Mouse (Mus musculus) heart, adult 18-20 months (tissue): ENCODE results near the gene Slc26a11. TPM values are rescaled to one million over a fixed set of nuclear protein-coding genes. Genes with fewer than 3 reads are reported as not detected.

ENCODE experiments used
- DNase-seq, 2 experiments: peaks; one replicate each; pipeline ENCODE4 v3.0.0; 2021 to 2022; ENCODE audit warnings: mixed read lengths in 1 of 2
- microRNA-seq, 2 experiments: library from miRNA; unstranded; fragments of <30 nt; microRNA quantifications; one replicate each; pipeline ENCODE4 v1.2.0; 2022
- total RNA-seq, 2 experiments: library from RNA; stranded (reverse); gene quantifications; 2 replicates each; pipeline ENCODE4 v1.2.3; 2021

The Slc26a11 gene
- total RNA-seq, 2 experiments from 2014 or later = 3.1 TPM

GRCm38 (mm10) chr11:119402501-119403160 is 47.3 kb downstream of the Slc26a11 start:
- DNase-seq = peak; percentile 12 to 15

- DNase-seq = peak; percentile 24 to 47
Observed at GRCm38 (mm10) chr11:119404627-119405026, 49.3 kb downstream of the Slc26a11 start.

DNA sequence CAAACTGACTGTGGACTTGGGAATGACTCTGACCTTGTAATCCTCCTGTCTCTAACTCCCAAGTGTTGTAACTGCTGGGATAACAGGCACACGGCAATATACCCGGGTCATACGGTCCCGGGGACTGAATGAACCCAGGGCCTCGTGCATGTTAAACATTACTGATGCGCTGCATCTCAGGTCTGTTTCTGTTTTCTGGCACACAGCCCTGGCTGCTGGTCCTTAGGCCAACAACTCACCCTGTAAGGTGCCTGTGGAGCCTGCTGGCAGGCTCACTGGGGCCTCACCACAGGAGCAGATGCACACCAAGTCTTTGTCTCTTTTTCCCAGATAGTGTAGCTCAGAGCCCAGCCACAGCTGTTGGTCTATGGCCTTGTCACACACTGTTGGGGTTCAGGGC is 52.0 kb downstream of the Slc26a11 start:
- no peak for DNase-seq

GRCm38 (mm10) chr11:119407977-119408376 is 52.6 kb downstream of the Slc26a11 start:
- DNase-seq = no peak

- DNase-seq = no peak
Observed at GRCm38 (mm10) chr11:119419327-119420118, 64.2 kb downstream of the Slc26a11 start.

GRCm38 (mm10) chr11:119420426-119420825 is 65.1 kb downstream of the Slc26a11 start:
- DNase-seq = no peak

DNA sequence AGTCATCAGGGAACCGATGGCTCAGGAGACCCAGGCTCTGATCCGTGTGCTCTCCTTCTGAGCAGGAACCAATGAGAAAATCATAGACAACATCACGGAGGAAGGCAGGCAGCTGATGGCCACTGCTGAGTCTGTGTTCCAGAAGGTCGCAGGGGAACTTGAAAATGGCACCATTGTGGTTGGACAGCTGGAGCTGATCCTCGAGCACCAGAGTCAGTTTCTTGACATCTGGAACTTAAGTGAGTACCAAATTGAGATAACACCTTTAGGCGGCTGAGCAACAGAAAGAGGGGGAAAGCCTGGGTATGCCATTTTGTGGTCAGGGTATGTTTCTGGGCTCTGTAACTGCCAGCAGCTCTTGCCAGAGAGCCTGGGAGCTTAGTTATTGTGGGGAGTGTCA is 72.1 kb downstream of the Slc26a11 start:
- no peak for DNase-seq

DNA sequence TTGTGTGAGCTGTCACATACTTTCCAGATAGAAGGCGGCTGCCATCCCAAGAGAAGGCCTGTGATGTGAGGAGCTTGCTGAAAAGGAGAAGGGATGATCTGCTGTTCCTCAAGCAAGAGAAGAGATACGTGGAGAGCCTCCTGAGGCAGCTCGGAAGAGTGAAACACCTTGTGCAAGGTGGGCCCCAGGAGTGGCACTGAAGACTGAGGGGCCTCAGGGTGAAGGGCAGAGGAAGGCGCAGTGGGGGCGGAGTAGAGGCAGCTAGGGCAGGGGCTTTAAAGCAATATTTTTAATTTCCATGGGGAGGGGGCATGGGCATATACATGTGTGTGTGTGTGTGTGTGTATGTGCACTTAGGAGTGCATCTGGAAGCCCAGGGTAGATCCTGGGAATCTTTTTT is 72.6 kb downstream of the Slc26a11 start:
- no peak for DNase-seq

- DNase-seq = peak; percentile 49 to 60
Observed at GRCm38 (mm10) chr11:119428649-119429136, 73.3 kb downstream of the Slc26a11 start.

Small RNAs within 50 kb of the gene (microRNA-seq; reads per million reads assigned to microRNA genes)
- gene Mir1932 = 0 to 0.27 reads per million in 2 experiments

Other genes with a start within 250 kb of the Slc26a11 start
- gene Tbc1d16, start 127.1 kb upstream of the Slc26a11 start, total RNA-seq = 10 to 100 TPM; 54.9 to 56.9 TPM
- under 1 TPM; 0.17 to 0.21 TPM for gene Ccdc40, start 127.0 kb upstream of the Slc26a11 start, total RNA-seq
- 100 to 1,000 TPM in 1 of 2 experiments, 10 to 100 TPM in 1; 91.3 to 110 TPM for gene Gaa, start 87.7 kb upstream of the Slc26a11 start, total RNA-seq
- gene Eif4a3, start 55.5 kb upstream of the Slc26a11 start, total RNA-seq = 10 to 100 TPM; 62.5 to 71.7 TPM
- not detected for gene Card14, start 47.8 kb upstream of the Slc26a11 start, total RNA-seq
- gene Sgsh, start within 50 bp of the Slc26a11 start, total RNA-seq = 1 to 10 TPM; 4.8 to 5.6 TPM
- 10 to 100 TPM; 14.6 to 15.2 TPM for gene Rnf213, start 37.5 kb downstream of the Slc26a11 start, total RNA-seq
- gene Endov, start 135.8 kb downstream of the Slc26a11 start, total RNA-seq = 1 to 10 TPM; 7.0 to 7.5 TPM
- under 1 TPM; 0.07 to 0.13 TPM for gene Nptx1, start 192.2 kb downstream of the Slc26a11 start, total RNA-seq
- 10 to 100 TPM; 30.4 to 34.0 TPM for gene Rptor, start 247.3 kb downstream of the Slc26a11 start, total RNA-seq